Mouse (Mus musculus) kidney, adult 2 months (tissue): ENCODE measurements around the gene Ppp1r8. TPM values are rescaled to one million over a fixed set of nuclear protein-coding genes. Genes with fewer than 3 reads are reported as not detected.

Experiments used
- DNase-seq: peaks from one replicate; pipeline ENCODE4 v3.0.0; 2021
- H3K27ac ChIP-seq: fragments of 200-500 bp; 2 replicates; pipeline ENCODE4 v1.5.1; 2012; ENCODE audit warnings: low read depth, low read length, control low read depth, inconsistent platforms; ENCODE audit not compliant: insufficient read depth
- H3K27me3 ChIP-seq: fragments of 200-500 bp; replicated peaks from 2 replicates; pipeline ENCODE4 v1.6.1; 2012; ENCODE audit warnings: mild to moderate bottlenecking, moderate library complexity, low read length, inconsistent platforms; ENCODE audit not compliant: control insufficient read depth, insufficient read depth
- H3K36me3 ChIP-seq: fragments of 200-500 bp; 2 replicates; pipeline ENCODE4 v1.6.1; 2012; ENCODE audit warnings: mild to moderate bottlenecking, moderate library complexity, low read length, inconsistent platforms; ENCODE audit not compliant: control insufficient read depth, insufficient read depth
- H3K4me1 ChIP-seq: fragments of 200-500 bp; 2 replicates; pipeline ENCODE4 v1.6.1; 2011; ENCODE audit warnings: low read length; ENCODE audit not compliant: control insufficient read depth, insufficient read depth
- H3K4me3 ChIP-seq: fragments of 200-500 bp; 2 replicates; pipeline ENCODE4 v1.5.1; 2011; ENCODE audit warnings: mild to moderate bottlenecking, low read depth, low read length, control low read depth; ENCODE audit not compliant: insufficient read depth
- CTCF ChIP-seq: fragments of 200-500 bp; conservative IDR thresholded peaks from 2 replicates; pipeline ENCODE4 v1.5.1; 2011; ENCODE audit warnings: low read depth, mild to moderate bottlenecking, control low read depth, low read length, moderate library complexity, mixed read lengths; ENCODE audit not compliant: insufficient read depth, insufficient read length
- POLR2A ChIP-seq: fragments of 200-500 bp; IDR thresholded peaks from one replicate; pipeline ENCODE4 v1.6.1; 2011; ENCODE audit warnings: low read depth, low read length, control low read depth
- WGBS: fragments of 180-500 bp; shearing (Covaris S2); methylation state at CpG from one replicate; pipeline ENCODE4 v1.1.7; 2018; 5-methylcytosine and 5-hydroxymethylcytosine counted together
- polyA plus RNA-seq: library from polyadenylated mRNA; depleted of rRNA; stranded (reverse); fragments of >200 nt; gene quantifications from 2 replicates; pipeline ENCODE4 v1.2.3, GENCODE M21; 2012; rRNA removed

The Ppp1r8 gene
- polyA plus RNA-seq, result 25.2 TPM in 2 replicates

- peak; percentile 93 for DNase-seq
- Histone ChIP-seq H3K4me1 (peaks cover 5% of the 10 kb centered on the region; the same call in 1 of the 2 replicates), H3K27me3 (no peaks in the 10 kb centered on the region), H3K27ac (0 out of 2 replicates have a peak within 1 kb of the TSS, but pooled peaks have one; percentile 33), H3K4me3 (peak within 1 kb of the TSS; percentile 89), H3K36me3 (no peaks in the 10 kb centered on the region; the same call in 1 of the 2 replicates)
- 2% methylated on average over 40 of the region's 40 CpGs for WGBS
- TF ChIP-seq POLR2A (peak; percentile 87), CTCF (no peak)
Measured at GRCm38 (mm10) chr4:132842970-132843704, at the start of gene Ppp1r8. TSS of gene Ppp1r8 (minus strand) at chr4:132843169.

GRCm38 (mm10) chr4:132884844-132885374 lies 41.9 kb upstream of the Ppp1r8 start:
- Histone ChIP-seq H3K27me3 (no peaks in the 10 kb centered on the region), H3K27ac (peak overlapping the region; percentile 46), H3K36me3 (no peaks in the 10 kb centered on the region), H3K4me3 (peak overlapping the region; percentile 86), H3K4me1 (peaks cover 3% of the 10 kb centered on the region; the same call in 1 of the 2 replicates)
- no peak for DNase-seq
- WGBS, result 6% methylated on average over 9 of the region's 9 CpGs
- TF ChIP-seq CTCF (no peak), POLR2A (no peak)

GRCm38 (mm10) chr4:132884064-132884843 lies 41.3 kb upstream of the Ppp1r8 start, which contains the start of gene Stx12:
TSS of gene Stx12 (minus strand) at chr4:132884509.
- Histone ChIP-seq H3K27ac (peak within 1 kb of the TSS; percentile 57), H3K4me3 (peak within 1 kb of the TSS; percentile 86), H3K36me3 (no peaks in the 10 kb centered on the region), H3K27me3 (no peaks in the 10 kb centered on the region), H3K4me1 (peaks cover 3% of the 10 kb centered on the region; the same call in 1 of the 2 replicates)
- WGBS, result under 1% methylated on average over 72 of the region's 72 CpGs
- TF ChIP-seq CTCF (no peak), POLR2A (peak; percentile 68)
- DNase-seq, result peak; percentile 95

GRCm38 (mm10) chr4:132883561-132884063 lies 40.6 kb upstream of the Ppp1r8 start:
- H3K27ac ChIP-seq, result peak overlapping the region; percentile 57
- peak overlapping the region; percentile 86 for H3K4me3 ChIP-seq
- WGBS, result under 1% methylated on average over 21 of the region's 21 CpGs
- TF ChIP-seq POLR2A, result no peak
- TF ChIP-seq CTCF, result no peak
- H3K27me3 ChIP-seq, result no peaks in the 10 kb centered on the region
- H3K4me1 ChIP-seq, result peaks cover 3% of the 10 kb centered on the region; the same call in 1 of the 2 replicates
- no peaks in the 10 kb centered on the region for H3K36me3 ChIP-seq
- DNase-seq, result peak; percentile 17

GRCm38 (mm10) chr4:132874363-132875097 lies 31.6 kb upstream of the Ppp1r8 start:
- TF ChIP-seq POLR2A (no peak), CTCF (no peak)
- peak; percentile 21 for DNase-seq

GRCm38 (mm10) chr4:132873481-132874362 lies 30.8 kb upstream of the Ppp1r8 start:
- 64% methylated on average over 11 of the region's 11 CpGs for whole genome bisulfite sequencing
- Histone ChIP-seq H3K27ac (no peak overlapping the region), H3K4me3 (no peak overlapping the region), H3K27me3 (no peaks in the 10 kb centered on the region), H3K36me3 (peaks cover 9% of the 10 kb centered on the region), H3K4me1 (peaks cover 6% of the 10 kb centered on the region)
- TF ChIP-seq POLR2A (no peak), CTCF (no peak)
- peak; percentile 24 for DNase-seq

More at GRCm38 (mm10) chr4:132874363-132875097, 31.6 kb upstream of the Ppp1r8 start:
- H3K27me3 ChIP-seq, result no peaks in the 10 kb centered on the region
- H3K27ac ChIP-seq, result no peak overlapping the region
- H3K4me3 ChIP-seq, result no peak overlapping the region
- H3K4me1 ChIP-seq, result peaks cover 6% of the 10 kb centered on the region
- peaks cover 7% of the 10 kb centered on the region for H3K36me3 ChIP-seq
- 78% methylated on average over 7 of the region's 7 CpGs for WGBS
